Mouse (Mus musculus) gastrocnemius, adult 8-10 months (tissue): ENCODE data around the gene Rp9. TPM values are rescaled to one million over a fixed set of nuclear protein-coding genes. Genes with fewer than 3 reads are reported as not detected.
"Not testable (repeated sequence)": the region's sequence is repeated elsewhere in the genome, so short reads cannot be mapped to it uniquely, and the experiment has no call there.

Experiments used
- DNase-seq, 2 experiments: peaks; one replicate each; pipeline ENCODE4 v3.0.0; 2022; ENCODE audit warnings: low spot score in 2 of 2
- total RNA-seq, 4 experiments: library from RNA; stranded (reverse); gene quantifications; 2 replicates each; pipeline ENCODE4 v1.2.4; 2022

Gene Rp9
- total RNA-seq, 4 experiments from 2014 or later: 34.1 to 41.6 (median 37.8) TPM

DNA sequence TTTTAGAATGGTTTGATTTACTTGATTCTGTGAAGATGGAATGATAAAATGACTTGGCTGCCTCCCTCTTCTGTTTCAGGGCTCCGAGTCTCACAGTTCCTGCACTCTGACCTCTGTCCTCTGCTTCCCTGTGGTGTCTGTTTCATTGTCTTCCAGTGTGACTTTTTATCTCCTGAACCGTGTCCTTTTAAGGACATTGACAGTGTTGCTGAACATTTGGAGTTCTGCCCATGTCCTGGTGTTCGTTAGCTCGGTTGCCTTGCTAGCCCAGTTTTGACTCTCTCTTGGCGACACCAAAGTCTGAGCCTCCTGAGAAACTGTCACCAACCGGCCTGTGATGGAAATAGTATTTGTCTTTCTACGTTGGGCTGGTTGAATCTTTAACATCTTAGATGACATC lies 49.1 kb downstream of the Rp9 start:
- no peak for DNase-seq

GRCm38 (mm10) chr9:22419877-22420276 lies 49.7 kb downstream of the Rp9 start:
- DNase-seq: no peak

DNA sequence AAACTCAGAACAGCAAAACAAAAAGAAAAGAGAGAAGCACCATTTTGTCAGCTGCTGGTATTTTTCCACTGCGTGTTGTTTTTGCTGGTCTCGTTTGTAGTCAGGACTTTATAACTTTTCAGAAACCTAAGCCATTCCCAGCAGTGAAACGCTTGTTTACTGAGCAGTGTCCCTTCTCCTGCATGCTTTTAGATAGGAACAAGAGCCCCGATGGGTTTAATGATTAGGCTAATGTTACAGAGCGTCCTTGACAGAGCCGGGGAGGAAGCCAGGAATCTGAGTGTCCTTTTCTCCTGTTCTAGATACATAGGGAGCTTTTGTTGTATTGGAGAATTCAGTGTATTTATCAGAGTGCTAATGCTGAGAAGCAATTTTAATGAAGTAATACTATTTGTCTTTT lies 52.0 kb downstream of the Rp9 start:
- no peak for DNase-seq

GRCm38 (mm10) chr9:22416187-22416586 lies 53.4 kb downstream of the Rp9 start:
- DNase-seq: no peak

- peak; percentile 93 to 94 for DNase-seq
Measured at GRCm38 (mm10) chr9:22411002-22411857, 58.3 kb downstream of the Rp9 start, which contains the start of gene 9530077C05Rik. Gene 9530077C05Rik (plus strand): TSS chr9:22411513.

GRCm38 (mm10) chr9:22409501-22409900 lies 60.0 kb downstream of the Rp9 start:
- DNase-seq: no peak

GRCm38 (mm10) chr9:22408344-22408743 lies 61.2 kb downstream of the Rp9 start:
- DNase-seq: not testable (repeated sequence)

DNA sequence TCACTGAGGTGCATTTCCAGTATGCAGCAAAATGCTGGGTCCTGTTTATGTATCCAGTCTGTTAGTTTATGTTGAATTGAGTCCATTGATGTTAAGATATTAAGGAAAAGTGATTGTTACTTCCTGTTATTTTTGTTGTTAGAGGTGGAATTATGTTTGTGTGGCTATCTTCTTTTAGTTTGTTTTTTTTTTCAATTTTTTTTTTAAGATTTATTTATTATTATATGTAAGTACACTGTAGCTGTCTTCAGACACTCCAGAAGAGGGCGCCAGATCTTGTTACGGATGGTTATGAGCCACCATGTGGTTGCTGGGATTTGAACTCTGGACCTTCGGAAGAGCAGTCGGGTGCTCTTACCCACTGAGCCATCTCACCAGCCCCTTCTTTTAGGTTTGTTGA lies 61.9 kb downstream of the Rp9 start:
- DNase-seq: not testable (repeated sequence)

- DNase-seq: no peak
Measured at GRCm38 (mm10) chr9:22405414-22405813, 64.1 kb downstream of the Rp9 start.

- DNase-seq: not testable (repeated sequence)
Measured at GRCm38 (mm10) chr9:22403501-22403900, 66.0 kb downstream of the Rp9 start.

- no peak for DNase-seq
Measured at GRCm38 (mm10) chr9:22402976-22403375, 66.6 kb downstream of the Rp9 start.

DNA sequence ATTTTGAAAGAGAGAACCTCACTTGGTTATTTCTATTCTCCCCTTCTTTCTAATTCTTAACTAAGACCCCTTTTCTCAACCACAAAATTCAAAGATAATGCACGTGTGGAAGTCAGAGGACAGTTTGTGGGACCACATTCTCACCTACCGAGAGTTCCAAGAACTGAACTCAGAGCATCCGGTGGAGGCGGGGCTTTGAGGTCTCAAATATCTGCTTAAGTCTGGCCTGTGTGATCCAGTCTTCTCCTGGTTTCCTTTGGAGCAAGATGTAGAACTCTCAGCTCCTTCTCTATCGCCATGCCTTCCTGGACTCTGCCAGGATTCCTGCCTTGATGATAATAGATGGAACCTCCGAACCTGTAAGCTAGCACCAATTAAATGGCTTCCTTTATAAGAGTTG lies 67.5 kb downstream of the Rp9 start:
- DNase-seq: no peak

DNA sequence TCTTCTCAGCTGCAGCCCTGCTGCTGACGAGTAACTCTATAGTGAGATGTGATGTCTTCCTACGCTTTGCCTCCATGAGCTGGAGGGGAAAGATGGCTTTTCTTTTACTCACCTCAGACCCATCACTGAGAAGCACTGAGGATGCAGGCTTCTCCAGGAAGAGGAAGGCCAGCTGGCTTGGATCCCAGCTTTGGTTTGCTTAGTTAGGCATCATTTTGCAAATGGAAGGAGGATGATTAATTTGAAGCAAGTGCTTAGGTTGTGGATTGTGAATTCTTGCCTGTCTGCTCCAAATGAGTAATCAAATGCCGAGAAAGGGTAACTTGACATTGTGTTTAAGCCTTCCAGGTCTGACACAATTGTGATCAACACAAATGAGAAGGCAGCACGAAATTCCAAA lies 70.5 kb downstream of the Rp9 start:
- DNase-seq: no peak

DNA sequence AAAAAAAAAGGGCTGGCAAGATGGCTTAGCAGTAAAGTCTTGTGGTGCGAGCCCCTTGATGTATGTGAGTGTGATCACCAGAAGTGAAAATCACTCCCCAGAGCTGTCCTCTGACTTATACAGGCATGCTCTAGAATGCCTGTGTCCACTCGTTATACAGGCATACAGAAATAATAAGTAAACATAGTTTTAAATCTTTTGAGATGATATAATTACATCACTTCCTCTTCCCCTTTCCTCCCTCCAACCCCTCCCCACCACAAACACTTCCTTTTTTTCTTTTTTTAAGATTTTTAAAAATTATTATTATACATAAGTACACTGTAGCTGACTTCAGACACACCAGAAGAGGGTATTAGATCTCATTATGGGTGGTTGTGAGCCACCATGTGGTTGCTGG lies 74.8 kb downstream of the Rp9 start:
- DNase-seq: no peak

DNA sequence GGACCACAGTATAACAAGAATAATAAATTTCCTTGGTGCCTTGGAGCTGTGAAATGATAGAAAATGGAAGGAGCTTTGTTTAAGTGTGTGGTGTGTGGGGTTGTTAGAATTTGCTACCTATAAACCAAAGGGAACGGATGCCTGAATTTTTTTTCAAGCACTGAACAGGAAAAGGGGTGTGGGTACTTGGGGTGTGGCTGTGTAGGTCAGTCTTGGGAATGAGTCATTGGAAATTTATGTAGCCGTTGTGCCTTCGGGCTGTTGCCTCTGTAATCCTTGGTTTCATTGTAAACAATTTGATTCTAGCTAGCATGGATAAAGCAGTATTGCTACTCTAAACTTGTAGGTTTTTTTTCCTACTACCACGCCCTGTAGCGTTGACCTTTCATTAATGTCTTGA lies 79.2 kb downstream of the Rp9 start:
- DNase-seq: no peak

GRCm38 (mm10) chr9:22389736-22390245 lies 79.8 kb downstream of the Rp9 start:
- DNase-seq: no peak

GRCm38 (mm10) chr9:22389021-22389476 lies 80.5 kb downstream of the Rp9 start, which contains the start of gene Anln:
Gene Anln (minus strand): TSS chr9:22389188.
- peak; percentile 75 to 79 for DNase-seq

DNA sequence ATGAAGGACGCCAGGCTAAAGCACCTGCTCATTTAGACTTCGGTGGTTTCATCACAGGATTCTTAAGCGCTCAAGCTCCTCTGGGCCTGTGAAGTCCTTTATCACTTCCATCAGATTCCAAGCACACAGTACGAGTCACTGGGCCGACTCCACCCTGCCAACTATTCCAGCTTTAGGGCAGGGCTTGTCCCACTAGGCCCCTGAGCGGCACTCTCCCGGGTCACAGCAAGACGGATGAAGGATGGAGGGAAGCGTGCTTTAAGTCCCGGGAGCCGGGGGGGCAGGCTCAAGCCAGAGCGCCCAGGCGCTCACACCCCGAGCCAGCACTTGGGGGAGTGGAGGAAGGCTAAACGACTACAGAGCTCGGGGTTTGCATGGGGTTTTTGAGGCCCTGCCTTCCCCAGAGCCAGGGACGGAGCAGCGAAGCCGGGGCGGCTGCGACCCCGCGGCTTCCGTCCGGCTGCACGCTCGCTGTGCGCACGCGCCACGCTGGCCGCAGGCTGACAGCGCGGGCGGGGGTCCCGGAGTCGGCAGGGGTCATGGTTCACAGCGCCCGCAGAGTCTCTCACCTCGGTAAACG lies 81.1 kb downstream of the Rp9 start:
- no peak for DNase-seq

DNA sequence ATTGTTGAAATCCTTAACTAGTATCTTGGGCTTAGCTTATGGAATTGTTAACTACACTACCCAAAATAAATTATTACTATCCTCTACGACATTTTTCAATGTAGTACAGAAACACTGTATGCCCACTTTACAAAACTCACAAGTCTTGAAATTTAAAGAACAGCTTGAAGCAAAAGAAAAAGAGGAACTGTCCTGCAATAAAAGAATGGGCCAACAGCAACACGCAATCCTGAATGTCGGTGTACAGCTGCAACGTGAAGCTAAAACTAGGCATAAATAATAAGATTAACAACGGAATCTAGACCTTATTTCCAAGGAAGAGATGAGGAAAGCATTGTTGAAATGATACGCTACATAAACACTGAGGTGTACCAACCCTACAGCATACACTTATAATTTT lies 81.6 kb downstream of the Rp9 start:
- no peak for DNase-seq

DNA sequence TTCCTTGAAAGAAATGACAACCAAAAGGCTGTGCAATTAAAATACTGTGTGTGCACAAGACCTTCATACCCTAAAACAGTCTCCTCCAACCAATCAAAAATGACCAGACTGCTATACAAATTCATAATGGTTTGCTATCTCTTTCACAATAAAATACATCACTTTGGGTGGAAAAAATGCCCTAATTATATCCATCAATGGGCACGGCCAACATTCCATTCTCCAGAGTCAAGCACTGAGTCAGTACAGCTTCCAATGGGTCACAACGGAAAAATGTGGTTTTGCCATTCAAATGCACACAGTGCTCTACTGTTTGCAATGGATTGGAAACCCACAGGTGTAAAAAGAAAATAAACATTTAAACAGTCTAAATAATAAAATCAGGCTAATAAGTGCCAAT lies 83.7 kb downstream of the Rp9 start:
- no peak for DNase-seq

DNA sequence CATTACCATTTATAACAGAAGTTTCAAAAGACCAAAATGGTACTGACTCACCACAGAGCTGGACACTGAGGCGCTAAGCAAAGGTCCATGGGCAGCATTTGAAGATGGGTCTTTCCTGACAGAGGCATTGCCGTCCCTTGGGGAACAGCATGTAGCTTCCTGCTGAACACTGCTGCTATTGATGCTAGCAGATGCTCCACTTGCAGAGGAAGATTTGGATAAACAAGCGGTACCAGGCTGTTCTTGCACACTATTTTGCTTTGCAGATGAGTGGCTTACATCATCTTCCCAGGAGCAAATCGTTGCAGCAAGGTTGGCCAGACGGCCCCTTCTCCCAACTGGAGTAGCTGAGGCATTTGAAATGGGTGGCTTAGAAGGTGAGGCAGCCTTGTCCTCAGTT lies 93.5 kb downstream of the Rp9 start:
- DNase-seq: no peak

GRCm38 (mm10) chr9:22372760-22373159 lies 96.8 kb downstream of the Rp9 start:
- DNase-seq: no peak

- DNase-seq: no peak
Measured at GRCm38 (mm10) chr9:22368030-22368429, 101.5 kb downstream of the Rp9 start.
